Mouse (Mus musculus): ENCODE measurements at regions not wholly inside any gene's neighbourhood (a gene's known extent, or its start where the extent isn't known, plus 50 kb on each side); places are given as distances from the start of the nearest gene placed in this dataset.

GRCm38 (mm10) chr15:13296967-13297366, 123.5 kb upstream of the Cdh6 start:
- no peak for DNase-seq (ENCODE audit: low spot score in 2 of 2)

- peak in 1 of 2 experiments; percentile 17 for DNase-seq (ENCODE audit: low spot score in 2 of 2)
Measured at GRCm38 (mm10) chr15:13289064-13289463, 115.6 kb upstream of the Cdh6 start.

GRCm38 (mm10) chr15:13287878-13288277, 114.4 kb upstream of the Cdh6 start:
- peak in 1 of 2 experiments; percentile 15 for DNase-seq (ENCODE audit: low spot score in 2 of 2)

GRCm38 (mm10) chr15:13285355-13285754, 111.9 kb upstream of the Cdh6 start:
- no peak for DNase-seq (ENCODE audit: low spot score in 2 of 2)

GRCm38 (mm10) chr15:13284219-13284618, 110.7 kb upstream of the Cdh6 start:
- no peak for DNase-seq (ENCODE audit: low spot score in 2 of 2)

GRCm38 (mm10) chr15:13283106-13283505, 109.6 kb upstream of the Cdh6 start:
- no peak for DNase-seq (ENCODE audit: low spot score in 2 of 2)

- DNase-seq (ENCODE audit: low spot score in 2 of 2), result no peak
Measured at GRCm38 (mm10) chr15:13276909-13277235, 103.4 kb upstream of the Cdh6 start.

- no peak for DNase-seq (ENCODE audit: low spot score in 2 of 2)
Measured at GRCm38 (mm10) chr15:13276225-13276908, 102.9 kb upstream of the Cdh6 start.

DNA sequence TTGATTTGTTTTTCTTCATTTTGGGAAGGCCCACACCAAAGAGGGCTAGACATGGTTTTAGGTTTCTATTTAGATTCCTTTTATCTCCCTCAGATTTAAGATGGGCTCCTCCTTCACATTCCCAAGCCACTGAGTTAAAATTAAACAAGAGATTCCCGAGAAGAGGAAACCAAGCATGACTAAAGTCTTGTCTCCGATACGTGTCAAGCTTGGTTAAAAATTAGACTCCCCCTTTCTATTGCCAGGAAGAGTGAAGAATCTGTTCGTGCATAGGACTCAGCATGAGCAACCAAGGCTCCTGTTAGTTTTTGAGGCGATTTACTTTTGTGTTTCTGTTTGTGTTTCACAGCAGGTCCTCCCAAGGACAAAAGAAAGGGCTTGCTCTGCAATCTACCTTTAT, 101.9 kb upstream of the Cdh6 start:
- no peak for DNase-seq (ENCODE audit: low spot score in 2 of 2)

- no peak for DNase-seq (ENCODE audit: low spot score in 2 of 2)
Measured at GRCm38 (mm10) chr15:13274366-13275067, 101.0 kb upstream of the Cdh6 start.

DNA sequence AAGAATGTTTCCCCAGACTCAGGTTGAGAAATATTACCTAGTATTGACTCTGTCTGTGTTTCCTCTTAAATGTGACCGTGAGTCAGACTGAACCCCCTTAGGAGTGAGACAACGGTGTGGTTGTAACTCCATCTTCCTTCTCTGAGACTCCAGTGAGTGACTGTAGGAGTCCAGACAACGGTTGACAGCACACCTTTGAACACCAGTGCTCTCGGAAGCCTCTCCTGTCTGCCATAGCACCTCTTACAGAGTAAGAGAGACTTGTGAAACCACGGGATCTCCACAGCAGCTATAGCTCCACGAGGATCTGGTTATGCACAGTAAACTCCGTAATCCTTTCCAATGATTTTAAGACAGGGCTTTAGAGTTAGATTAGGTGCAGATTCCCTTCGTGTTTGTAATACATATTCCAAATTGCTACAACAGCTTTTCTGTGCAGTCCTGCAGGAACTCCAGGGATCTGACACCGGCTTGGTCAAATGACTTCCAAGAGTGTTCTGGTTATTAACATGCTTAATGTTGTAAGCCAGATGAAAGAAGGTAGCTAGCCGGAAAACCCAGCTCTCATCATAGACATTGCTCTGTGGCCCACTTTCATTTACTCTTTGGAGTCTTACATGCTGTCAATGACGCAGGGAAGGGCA, 72.7 kb upstream of the Cdh6 start:
- DNase-seq (ENCODE audit: low spot score in 2 of 2), result no peak

DNA sequence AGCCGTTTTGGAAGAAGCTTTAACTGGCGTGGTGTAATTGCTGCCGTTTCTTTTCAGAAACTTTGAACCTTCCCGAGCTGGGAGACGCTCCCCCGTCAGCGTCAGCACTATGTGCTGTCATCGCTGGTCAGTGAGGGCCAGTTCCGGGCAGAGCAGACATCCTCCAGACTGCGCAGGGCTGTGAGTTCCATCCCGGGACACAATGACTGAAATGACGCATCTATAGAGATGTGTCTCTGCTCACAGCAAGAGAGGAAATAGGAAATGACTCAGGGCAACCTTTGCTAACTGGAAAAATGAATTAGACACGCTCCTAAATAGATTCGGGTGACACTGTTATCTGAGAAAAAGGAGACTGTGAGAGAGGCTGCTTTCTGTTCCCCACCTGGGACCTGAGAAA, 70.8 kb upstream of the Cdh6 start:
- no peak for DNase-seq (ENCODE audit: low spot score in 2 of 2)

- no peak for DNase-seq (ENCODE audit: low spot score in 2 of 2)
Measured at GRCm38 (mm10) chr15:13243561-13243960, 70.1 kb upstream of the Cdh6 start.

DNA sequence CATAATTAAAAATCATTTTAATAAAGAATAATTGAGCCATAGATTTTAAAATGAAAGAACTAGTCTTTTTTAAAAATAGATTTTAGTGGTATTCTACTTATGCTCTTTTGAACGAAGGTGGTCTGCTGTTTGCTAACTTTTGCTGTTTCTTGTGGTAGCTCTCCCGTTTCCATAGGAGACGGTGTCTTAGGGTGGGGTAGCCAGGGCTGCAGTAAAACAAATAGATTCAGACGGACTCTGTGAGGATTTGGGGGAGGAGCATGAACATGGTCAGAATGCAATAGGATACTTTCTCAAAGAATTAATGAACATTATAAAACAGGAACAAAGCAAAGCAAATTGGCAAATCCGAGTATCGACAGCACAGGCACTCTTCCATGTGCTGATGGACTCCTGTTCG, 67.5 kb upstream of the Cdh6 start:
- DNase-seq (ENCODE audit: low spot score in 2 of 2), result no peak

DNA sequence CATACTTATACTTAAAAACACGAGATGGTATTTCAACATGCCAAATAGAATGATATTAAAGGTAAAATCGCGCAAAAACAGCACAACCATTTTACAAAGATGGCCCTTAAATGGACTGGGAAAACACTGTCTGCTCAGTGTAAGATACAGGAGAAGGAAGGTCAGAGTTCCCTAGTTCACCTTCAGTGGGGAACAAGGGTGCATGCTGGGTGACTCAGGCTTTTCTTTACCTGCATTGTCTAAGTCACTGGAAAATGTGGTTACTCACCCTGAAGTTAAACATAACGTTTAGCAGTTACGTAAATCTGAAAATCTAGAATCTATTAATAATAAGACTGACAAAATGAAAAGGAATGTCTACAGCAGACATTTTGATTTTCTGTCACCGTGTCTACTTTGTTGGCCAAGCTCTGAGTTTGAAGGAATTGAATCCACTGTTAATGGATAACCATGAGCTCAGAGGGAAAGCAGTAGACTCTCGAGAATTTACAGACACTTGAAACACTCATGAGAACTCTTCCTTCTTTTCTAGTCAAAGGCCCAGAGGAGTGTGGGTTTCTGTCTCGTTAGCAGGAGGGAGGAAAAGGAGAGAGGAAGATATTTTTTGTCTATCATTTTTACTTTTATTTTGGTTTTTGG, 63.5 kb upstream of the Cdh6 start:
- DNase-seq (ENCODE audit: low spot score in 2 of 2), result no peak

DNA sequence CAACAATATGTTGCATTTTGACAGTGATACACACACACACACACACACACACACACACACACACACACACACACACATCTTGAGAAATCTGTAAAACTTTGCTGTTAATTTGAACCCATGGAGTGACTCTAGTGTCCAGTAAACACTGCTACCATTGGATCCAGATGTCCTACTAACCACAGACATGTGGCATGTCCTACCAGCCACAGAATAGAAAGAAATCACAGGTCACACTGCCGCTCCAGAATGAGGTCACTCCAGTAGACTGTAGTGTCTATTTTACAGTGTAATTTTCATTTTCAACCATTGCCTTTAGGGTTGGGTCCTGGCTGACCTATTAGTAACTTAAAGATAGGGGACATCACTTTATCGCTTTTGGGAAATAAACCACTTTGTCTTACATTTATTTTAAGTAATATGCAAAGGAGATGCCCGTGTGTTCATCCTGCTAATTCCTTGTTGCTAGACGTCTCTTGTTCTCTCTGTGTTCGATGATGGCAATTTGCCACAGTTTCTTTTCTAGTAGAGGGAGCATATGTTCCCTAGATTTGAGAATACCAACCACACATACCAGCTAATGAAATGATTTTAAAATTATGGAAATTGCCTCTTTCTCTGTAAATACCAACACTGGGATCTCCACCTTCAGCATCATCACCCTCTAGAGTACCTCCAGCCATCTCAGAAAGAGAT, 59.2 kb upstream of the Cdh6 start:
- no peak for DNase-seq (ENCODE audit: low spot score in 2 of 2)

DNA sequence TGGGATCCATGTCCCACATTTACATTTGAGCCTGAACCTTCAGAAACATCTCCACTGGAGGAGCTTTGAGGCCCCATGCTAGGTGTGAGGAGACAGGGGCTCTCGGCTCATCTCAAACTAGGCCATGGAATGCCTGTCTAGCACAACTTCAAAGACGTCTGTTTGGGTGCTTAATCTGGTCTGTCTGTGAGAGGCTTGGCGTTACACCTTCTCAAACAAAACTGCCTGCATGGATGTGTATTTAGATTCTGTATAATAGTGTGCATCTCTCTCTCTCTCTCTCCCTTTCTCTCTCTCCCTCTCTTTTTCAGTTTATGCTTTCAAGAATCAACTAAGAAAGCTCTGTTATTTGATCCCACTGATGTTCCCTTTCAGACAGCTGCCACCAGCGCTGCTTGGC, 58.1 kb upstream of the Cdh6 start:
- DNase-seq (ENCODE audit: low spot score in 2 of 2), result no peak

DNA sequence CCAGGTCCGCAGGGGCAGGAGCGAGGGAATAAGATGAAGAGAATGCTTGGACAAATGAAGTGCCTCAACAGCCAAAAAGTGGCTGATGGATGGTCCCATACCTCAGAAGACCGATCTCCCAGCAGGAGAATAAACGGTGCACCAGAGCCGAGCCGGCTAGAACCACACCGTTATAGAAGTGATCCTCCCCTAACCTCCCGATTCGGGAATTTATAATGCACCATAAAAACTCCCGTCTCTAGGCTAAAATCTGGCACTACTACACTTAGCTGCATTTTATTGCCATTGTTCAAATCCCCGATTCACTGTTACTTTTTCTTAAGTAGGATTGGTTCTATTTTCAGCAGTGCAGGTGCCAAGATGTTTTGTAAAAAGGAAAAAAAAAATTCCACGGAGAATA, 54.6 kb upstream of the Cdh6 start:
- no peak for DNase-seq (ENCODE audit: low spot score in 2 of 2)

Data from frontal cortex, postnatal 36 days (tissue).